Mouse (Mus musculus) CD8-positive naive resting alpha-beta T cell, adult 2 months (primary cell): ENCODE measurements at regions not wholly inside any gene's neighbourhood (a gene's known extent, or its start where the extent isn't known, plus 50 kb on each side); places are given as distances from the start of the nearest gene placed in this dataset.
A peak's percentile ranks its signal among the peaks of the same experiment; 100 is the strongest.

Experiments used
- DNase-seq, 2 experiments: peaks; one replicate each; pipeline ENCODE4 v3.0.0; 2022; ENCODE audit warnings: low read depth in 2 of 2, low spot score in 2 of 2

DNA sequence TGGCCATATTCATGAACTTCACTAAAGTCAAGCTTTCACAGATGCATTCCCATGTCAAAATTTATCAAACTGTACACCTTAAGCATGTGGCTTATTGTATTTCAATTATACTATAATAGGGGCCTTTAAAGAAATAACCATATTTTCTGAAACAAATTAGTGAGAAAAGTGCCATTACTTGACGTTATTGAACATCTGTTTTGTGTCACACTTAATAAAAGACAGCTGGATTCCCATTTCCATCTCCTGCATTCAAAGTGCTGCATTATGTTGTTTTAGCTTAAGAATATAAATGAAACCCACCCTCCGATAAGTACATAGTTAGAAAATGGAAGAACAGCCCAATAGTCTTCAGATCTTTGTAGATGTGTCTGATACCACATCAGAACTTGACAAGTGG, 150.2 kb downstream of the Usp46 start:
- no peak for DNase-seq

GRCm38 (mm10) chr5:73919936-73920335, 148.3 kb downstream of the Usp46 start:
- DNase-seq = no peak

GRCm38 (mm10) chr5:73927534-73927933, 140.7 kb downstream of the Usp46 start:
- no peak for DNase-seq

DNA sequence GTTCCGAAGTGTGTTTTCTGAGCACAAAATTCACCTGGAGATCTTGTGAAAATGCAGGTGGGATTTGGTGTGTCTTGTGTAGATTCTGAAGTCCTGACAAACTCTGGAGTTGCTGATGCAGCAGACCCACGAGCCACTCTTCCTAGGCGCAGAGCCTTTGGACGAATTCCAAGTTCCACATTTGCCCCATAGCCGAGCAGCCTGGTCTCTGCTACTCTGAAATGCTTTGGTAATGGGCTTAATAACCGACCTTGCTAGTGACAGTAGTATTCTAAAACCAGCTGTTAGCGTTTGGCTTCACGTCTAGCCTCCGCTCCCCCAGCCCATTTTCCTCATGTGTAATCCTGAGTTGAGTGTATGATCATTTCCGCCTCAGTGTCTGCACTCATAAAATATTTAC, 139.5 kb downstream of the Usp46 start:
- no peak for DNase-seq

DNA sequence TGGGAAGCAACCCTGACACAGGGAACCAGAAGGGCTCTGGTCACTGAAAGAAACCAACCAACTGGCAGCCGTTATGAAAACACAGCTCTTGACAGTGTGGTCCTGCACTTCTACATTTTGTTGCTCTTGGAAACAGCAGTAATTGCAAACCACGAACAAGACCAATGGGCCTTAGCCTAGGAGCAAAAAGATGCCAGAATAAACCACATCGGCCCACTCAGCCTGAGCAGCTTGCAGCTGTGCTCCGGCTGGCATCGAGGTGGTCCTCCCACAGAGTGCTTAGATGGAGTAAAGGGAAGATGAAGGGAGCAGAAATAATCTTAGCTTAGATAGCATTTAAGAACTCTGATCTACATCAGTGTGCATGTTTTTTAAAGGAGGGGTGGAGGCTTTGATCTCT, 138.0 kb downstream of the Usp46 start:
- DNase-seq = no peak

DNA sequence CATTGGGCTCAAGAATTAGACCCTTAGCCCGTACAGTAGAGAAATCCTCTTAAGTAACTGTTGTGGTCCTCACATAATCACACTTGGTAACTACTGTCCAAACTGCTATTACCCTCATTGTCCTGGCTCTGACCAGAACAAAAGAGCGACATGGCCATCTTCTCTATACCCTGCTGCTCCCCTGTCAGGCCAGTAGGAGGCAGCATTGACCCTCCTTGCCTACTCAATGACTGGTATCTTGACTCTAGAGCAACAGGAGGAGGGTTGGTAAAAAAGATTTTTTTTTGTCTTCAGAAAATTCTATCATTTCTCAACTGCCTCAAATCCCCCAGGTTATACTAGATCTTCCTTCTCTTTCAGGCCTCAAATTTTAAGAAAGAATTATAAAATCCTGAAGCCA, 130.4 kb downstream of the Usp46 start:
- DNase-seq = peak in 1 of 2 experiments; percentile 12

GRCm38 (mm10) chr5:73938450-73938849, 129.8 kb downstream of the Usp46 start:
- no peak for DNase-seq

DNA sequence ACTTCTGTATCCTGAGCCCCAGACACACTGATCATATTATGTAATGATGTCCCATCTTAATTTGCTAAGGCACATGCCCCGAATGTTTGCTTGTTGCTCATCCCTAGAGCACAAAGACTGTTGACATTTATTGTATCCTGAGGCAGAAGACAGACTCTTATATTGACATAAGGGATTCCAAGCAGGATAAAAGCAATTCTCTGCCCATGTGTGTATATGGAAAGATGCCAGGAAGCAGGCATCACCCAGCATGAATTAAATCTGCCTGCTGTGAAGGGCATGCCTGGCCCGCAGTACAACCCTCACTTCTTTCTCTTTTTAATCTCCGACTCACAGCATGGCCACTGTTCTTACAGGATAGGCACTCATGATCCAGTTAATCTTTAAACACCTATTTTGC, 125.3 kb downstream of the Usp46 start:
- no peak for DNase-seq

DNA sequence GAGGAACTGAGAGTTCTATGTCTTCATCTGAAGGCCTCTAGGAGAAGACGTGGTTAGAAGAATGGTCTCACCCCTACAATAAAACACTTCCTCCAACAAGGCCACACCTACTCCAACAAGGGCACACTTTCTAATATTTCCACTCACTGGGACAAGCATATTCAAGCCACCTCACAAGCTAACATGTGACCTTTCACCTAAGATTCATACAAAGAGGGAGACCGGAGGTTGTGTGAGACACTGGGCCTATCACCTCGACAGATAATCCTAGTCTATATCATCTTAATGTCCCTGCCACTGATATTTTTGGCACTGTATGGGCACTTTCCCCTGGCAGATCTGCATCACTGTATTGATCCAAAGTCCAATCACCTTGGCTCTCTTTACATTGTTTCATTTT, 122.6 kb downstream of the Usp46 start:
- DNase-seq = no peak

DNA sequence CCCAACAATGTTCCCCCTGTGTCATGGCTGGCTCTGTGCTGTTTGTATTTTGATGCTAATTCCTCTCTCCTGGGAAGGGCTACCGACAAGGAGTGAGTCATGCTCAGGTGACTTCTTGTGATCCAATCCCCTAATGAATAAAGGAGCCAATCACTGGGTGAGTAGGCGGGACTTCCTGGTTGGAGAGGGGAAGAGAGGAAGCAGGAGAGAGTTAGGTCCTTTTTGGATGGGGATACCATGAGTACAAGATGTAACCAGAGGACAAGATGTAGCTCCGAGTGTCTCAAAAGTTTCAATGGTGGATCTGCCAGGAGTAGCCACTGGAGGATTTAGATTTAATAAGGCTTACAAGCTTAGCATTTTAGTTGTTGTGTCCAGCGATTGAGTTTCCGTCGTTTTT, 122.1 kb downstream of the Usp46 start:
- no peak for DNase-seq

GRCm38 (mm10) chr5:73948031-73948899, 120.0 kb downstream of the Usp46 start:
- no peak for DNase-seq
